Mouse (Mus musculus): Measurements from ENCODE around the gene Hist1h2ag. TPM values are rescaled to one million over a fixed set of nuclear protein-coding genes. Genes with fewer than 3 reads are reported as not detected.
A peak's percentile ranks its signal among the peaks of the same experiment; 100 is the strongest.
"Not testable (repeated sequence)": the region's sequence is repeated elsewhere in the genome, so short reads cannot be mapped to it uniquely, and the experiment has no call there.

Gene Hist1h2ag
- polyA plus RNA-seq (2011; ENCODE audit: insufficient read depth, insufficient read length, low replicate concordance, missing spikeins): 11.7 and 42.0 TPM in 2 replicates

DNA sequence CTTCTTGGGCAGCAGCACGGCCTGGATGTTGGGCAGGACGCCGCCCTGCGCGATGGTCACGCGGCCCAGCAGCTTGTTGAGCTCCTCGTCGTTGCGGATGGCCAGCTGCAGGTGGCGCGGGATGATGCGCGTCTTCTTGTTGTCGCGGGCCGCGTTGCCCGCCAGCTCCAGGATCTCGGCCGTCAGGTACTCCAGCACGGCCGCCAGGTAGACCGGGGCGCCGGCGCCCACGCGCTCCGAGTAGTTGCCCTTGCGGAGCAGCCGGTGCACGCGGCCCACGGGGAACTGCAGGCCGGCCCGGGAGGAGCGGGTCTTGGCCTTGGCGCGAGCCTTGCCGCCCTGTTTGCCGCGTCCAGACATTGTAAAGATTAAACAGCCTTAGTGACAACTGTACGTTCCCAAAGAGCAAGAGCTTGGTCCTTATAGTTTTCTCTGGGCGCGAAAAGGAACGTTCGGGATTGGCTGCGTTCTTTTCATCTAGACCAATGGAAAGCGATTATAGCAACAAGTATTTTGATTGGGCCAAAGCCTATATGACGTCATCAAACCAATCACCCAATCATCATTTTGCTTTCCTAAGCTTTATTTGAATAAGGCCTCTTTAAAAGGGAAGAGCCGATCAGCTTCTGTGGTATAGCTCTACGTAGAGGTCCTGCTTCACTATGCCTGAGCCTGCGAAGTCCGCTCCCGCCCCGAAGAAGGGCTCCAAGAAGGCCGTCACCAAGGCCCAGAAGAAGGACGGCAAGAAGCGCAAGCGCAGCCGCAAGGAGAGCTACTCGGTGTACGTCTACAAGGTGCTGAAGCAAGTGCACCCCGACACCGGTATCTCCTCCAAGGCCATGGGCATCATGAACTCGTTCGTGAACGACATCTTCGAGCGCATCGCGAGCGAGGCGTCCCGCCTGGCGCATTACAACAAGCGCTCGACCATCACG lies at the start of gene Hist1h2ag, which contains the start of gene Hist1h2bj:
Gene Hist1h2ag (minus strand): TSS at position 377 of the 935 bp plus-strand sequence.
Gene Hist1h2bj (plus strand): TSS at position 647 of the 935 bp plus-strand sequence.
- Histone ChIP-seq H3K27ac (ENCODE audit: control insufficient read depth, insufficient read depth, low read depth, low read length, poor library complexity) (peak within 1 kb of the TSS; percentile 99), H3K4me3 (replicated peaks; ENCODE audit: control insufficient read depth, low read depth, low read length) (peak within 1 kb of the TSS; percentile 61)
- peak; percentile 98 for TF ChIP-seq POLR2A (IDR thresholded peaks at IDR 0.05; ENCODE audit: borderline replicate concordance, control insufficient read depth, low read depth, low read length)
- not testable (repeated sequence) for H3K4me1 ChIP-seq (ENCODE audit: control insufficient read depth, insufficient read depth, low read length)
- under 1% methylated on average over 48 of the region's 80 CpGs for WGBS

DNA sequence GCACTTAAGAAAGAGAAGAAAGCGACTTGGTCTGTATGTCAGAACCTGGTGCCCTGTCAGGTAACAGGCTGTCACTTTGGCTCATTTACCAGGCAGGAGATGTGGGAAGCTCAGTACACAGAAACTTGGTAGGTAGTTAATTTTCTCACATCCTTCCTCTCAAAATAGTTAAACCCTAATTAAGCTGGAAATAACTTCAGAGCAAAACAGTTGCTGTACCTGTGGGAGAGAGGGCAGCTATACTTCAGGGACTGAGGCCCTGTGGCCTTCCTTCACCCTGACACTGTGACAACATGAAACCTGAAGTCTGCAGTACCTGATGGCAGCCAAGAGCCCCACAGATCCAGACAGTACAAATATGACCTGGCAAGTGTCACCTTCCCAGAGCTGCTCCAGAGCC lies 41.4 kb upstream of the Hist1h2ag start, which contains the start of gene Vmn1r188:
Gene Vmn1r188 (plus strand): TSS at position 301 of the 400 bp plus-strand sequence.
- H3K27ac ChIP-seq (ENCODE audit: control insufficient read depth, insufficient read depth, low read depth, low read length, poor library complexity); H3K4me1 ChIP-seq (ENCODE audit: control insufficient read depth, insufficient read depth, low read length); H3K4me3 ChIP-seq (replicated peaks; ENCODE audit: control insufficient read depth, low read depth, low read length): not testable (repeated sequence)
- 84% methylated on average over 1 of the region's 1 CpGs for WGBS

- Histone ChIP-seq H3K27ac (ENCODE audit: control insufficient read depth, insufficient read depth, low read depth, low read length, poor library complexity) (no peak overlapping the region), H3K4me1 (ENCODE audit: control insufficient read depth, insufficient read depth, low read length) (no peaks in the 10 kb centered on the region), H3K4me3 (replicated peaks; ENCODE audit: control insufficient read depth, low read depth, low read length) (no peak overlapping the region)
- TF ChIP-seq CTCF (IDR thresholded peaks at IDR 0.05; ENCODE audit: control insufficient read depth, insufficient read depth, low read length) (no peak), POLR2A (IDR thresholded peaks at IDR 0.05; ENCODE audit: borderline replicate concordance, control insufficient read depth, low read depth, low read length) (no peak)
- WGBS: 50% methylated on average over 1 of the region's 1 CpGs
Measured at GRCm38 (mm10) chr13:22063468-22063867, 20.7 kb upstream of the Hist1h2ag start.

DNA sequence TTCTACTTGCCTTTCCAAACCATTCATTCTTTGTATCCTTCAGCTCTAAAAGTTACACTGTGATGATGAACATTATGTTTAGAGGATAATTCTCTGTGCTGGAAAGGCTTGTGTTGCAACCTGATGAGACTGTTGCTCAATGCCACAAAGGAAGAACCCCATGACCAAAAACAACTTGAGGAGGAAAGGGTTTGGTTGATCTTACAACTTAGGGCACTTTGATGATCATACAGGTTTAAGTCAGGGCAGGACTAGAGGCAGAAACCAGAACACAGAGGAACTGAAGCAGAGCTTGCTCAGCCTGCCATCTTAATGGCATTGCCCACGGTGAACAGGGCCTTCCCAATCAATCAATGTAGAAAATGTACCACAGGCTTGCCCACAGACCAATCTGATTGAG lies 18.7 kb upstream of the Hist1h2ag start:
- TF ChIP-seq CTCF (IDR thresholded peaks at IDR 0.05; ENCODE audit: control insufficient read depth, insufficient read depth, low read length) (no peak), POLR2A (IDR thresholded peaks at IDR 0.05; ENCODE audit: borderline replicate concordance, control insufficient read depth, low read depth, low read length) (no peak)
- Histone ChIP-seq H3K4me1 (ENCODE audit: control insufficient read depth, insufficient read depth, low read length) (no peaks in the 10 kb centered on the region), H3K27ac (ENCODE audit: control insufficient read depth, insufficient read depth, low read depth, low read length, poor library complexity) (no peak overlapping the region), H3K4me3 (replicated peaks; ENCODE audit: control insufficient read depth, low read depth, low read length) (no peak overlapping the region)
- 39% methylated on average over 1 of the region's 1 CpGs for WGBS

DNA sequence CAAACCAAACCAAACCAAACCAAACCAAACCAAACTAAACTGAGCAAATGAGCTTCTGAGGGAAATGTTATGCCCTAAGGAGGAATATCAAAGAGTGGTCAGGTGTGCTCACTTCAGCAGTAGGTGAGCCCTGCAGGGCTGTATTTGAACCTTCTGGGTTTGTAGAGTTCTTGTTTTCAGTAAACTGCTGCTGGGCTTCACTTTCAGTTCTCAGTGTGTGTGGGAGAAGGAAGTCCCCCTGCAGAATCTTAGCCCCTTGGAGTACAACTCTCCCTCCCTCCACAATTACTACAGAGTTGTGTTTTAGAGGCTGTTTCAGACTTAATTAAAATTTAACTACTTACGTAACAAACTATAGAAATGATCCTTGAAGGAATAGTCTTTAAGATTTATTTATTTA lies 11.0 kb upstream of the Hist1h2ag start:
- H3K4me1 ChIP-seq (ENCODE audit: control insufficient read depth, insufficient read depth, low read length): peaks cover 1% of the 10 kb centered on the region; the same call in 1 of the 2 replicates
- 92% methylated on average over 1 of the region's 1 CpGs for WGBS
- TF ChIP-seq POLR2A (IDR thresholded peaks at IDR 0.05; ENCODE audit: borderline replicate concordance, control insufficient read depth, low read depth, low read length) (no peak), CTCF (IDR thresholded peaks at IDR 0.05; ENCODE audit: control insufficient read depth, insufficient read depth, low read length) (no peak)

GRCm38 (mm10) chr13:22051523-22051859 lies 8.7 kb upstream of the Hist1h2ag start:
- H3K27ac ChIP-seq (ENCODE audit: control insufficient read depth, insufficient read depth, low read depth, low read length, poor library complexity): no peak overlapping the region

More for the DNA sequence above, 11.0 kb upstream of the Hist1h2ag start:
- H3K27ac ChIP-seq (ENCODE audit: control insufficient read depth, insufficient read depth, low read depth, low read length, poor library complexity): no peak overlapping the region
- H3K4me3 ChIP-seq (replicated peaks; ENCODE audit: control insufficient read depth, low read depth, low read length): no peak overlapping the region

DNA sequence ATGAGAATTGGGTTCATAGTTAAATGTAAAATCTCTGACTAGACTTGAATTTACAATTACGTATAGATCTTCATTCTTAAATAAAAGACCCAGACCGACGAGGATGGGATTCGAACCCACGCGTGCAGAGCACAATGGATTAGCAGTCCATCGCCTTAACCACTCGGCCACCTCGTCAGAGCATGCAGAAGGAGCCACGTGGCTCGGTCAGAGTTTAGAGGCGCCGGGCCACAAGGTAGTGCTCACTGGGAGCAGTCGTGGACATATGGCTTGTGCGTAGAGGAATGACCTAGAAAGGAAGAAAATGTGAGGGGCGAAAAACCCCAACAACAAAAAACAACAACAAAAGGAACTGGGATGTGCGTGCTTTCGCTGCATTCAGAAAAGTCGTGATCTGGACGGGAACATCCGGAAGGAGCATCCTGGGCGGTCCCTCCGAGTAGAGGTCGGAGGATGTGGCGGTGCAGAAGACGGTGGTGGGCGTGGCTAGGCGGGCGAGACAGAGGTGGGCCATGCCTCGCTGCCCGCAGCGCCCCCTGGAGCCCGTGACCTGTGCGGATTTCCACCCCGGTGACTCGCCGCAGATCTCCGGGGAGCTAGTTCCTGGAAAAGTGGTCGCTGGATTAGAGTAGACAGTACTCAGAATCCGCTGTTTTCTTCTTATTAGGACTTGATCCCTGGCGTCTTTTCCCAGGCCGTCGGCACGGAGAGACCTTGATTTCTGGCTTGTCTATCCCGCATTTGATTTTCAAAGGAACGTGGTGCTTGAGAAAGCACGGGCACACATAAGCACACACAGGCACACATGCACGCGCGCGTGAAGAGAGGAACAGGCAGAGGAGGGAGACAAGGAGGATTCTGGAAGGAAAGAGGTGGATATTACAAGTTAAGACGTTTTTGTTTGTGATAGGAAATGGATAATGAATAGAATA lies 8.1 kb upstream of the Hist1h2ag start:
- Histone ChIP-seq H3K27ac (ENCODE audit: control insufficient read depth, insufficient read depth, low read depth, low read length, poor library complexity) (peak overlapping the region; percentile 31), H3K4me1 (ENCODE audit: control insufficient read depth, insufficient read depth, low read length) (peaks cover 1% of the 10 kb centered on the region; the same call in 1 of the 2 replicates), H3K4me3 (replicated peaks; ENCODE audit: control insufficient read depth, low read depth, low read length) (peak overlapping the region; percentile 61)
- WGBS: under 1% methylated on average over 52 of the region's 52 CpGs
- TF ChIP-seq CTCF (IDR thresholded peaks at IDR 0.05; ENCODE audit: control insufficient read depth, insufficient read depth, low read length) (peak; percentile 76), POLR2A (IDR thresholded peaks at IDR 0.05; ENCODE audit: borderline replicate concordance, control insufficient read depth, low read depth, low read length) (no peak)

More at GRCm38 (mm10) chr13:22051523-22051859, 8.7 kb upstream of the Hist1h2ag start:
- no peak for TF ChIP-seq CTCF (IDR thresholded peaks at IDR 0.05; ENCODE audit: control insufficient read depth, insufficient read depth, low read length)
- TF ChIP-seq POLR2A (IDR thresholded peaks at IDR 0.05; ENCODE audit: borderline replicate concordance, control insufficient read depth, low read depth, low read length): no peak
- WGBS: 9% methylated on average over 5 of the region's 5 CpGs
- no peak overlapping the region for H3K4me3 ChIP-seq (replicated peaks; ENCODE audit: control insufficient read depth, low read depth, low read length)
- H3K4me1 ChIP-seq (ENCODE audit: control insufficient read depth, insufficient read depth, low read length): peaks cover 1% of the 10 kb centered on the region; the same call in 1 of the 2 replicates

Measured in bone marrow, adult 2 months (tissue).